Mouse (Mus musculus) embryo, embryonic 10 days (tissue): ENCODE measurements at regions not wholly inside any gene's neighbourhood (a gene's known extent, or its start where the extent isn't known, plus 50 kb on each side); places are given as distances from the start of the nearest gene placed in this dataset.
"Not testable (repeated sequence)": the region's sequence is repeated elsewhere in the genome, so short reads cannot be mapped to it uniquely, and the experiment has no call there.

Experiments
- DNase-seq: peaks from one replicate; pipeline ENCODE4 v3.0.0-alpha.2; 2015; ENCODE audit warnings: low spot score

DNA sequence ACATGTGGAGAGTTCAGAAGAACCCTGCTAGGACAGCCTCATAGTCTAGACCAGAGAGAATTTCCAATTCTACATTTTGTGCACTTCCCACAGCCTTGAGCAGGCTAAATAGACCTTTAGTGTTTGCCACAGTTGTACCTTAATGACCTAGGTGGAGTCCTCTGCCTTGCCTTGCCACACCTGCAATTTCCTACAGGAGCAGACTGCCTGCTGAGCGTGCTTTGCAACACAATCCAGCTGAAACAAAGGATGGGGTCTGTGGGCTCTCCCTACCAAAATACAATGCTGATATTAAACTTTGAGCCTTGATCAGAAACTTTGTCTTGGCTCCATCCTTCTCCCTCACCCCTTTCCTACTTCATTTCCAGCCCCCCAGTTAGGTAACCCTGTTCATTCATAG, 326.0 kb upstream of the Snx7 start:
- no peak for DNase-seq

DNA sequence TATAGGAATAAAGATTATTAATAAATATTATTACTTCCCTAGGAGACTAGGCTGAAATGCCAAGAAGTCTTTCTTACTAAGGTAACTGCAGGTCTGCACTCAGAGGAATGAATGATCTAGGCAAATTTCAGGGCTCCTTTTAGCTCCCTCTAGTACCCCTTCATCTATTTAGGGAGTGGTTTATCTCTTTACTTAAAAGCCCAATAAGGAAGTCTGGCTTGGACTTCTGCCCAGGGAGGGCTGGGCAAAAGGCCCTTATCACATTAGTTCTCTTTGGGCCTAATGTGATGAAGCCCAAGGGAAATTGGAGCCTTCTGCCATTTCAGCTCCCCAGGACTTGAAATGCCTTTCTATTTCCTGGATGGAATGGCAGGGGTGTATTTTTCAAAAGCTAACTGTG, 320.6 kb upstream of the Snx7 start:
- DNase-seq, result no peak

DNA sequence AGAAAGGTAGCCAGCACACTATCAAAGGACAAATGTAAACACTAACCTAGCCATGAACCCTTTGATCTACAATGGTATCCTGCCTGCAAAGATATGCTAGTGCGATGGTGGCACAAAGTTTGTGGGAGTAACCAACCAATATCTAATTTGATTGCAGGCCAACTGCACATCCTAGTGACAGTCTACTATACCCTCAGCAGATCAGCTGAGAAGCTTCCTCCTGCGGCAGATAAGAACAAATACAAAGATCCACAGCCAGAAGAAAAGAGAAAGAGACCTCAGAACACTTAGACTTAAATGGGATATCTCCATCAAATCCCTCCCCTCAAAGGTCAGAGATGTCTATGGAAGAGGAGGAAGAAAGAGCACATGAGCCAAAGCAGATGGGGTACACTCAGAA, 308.7 kb upstream of the Snx7 start:
- no peak for DNase-seq

DNA sequence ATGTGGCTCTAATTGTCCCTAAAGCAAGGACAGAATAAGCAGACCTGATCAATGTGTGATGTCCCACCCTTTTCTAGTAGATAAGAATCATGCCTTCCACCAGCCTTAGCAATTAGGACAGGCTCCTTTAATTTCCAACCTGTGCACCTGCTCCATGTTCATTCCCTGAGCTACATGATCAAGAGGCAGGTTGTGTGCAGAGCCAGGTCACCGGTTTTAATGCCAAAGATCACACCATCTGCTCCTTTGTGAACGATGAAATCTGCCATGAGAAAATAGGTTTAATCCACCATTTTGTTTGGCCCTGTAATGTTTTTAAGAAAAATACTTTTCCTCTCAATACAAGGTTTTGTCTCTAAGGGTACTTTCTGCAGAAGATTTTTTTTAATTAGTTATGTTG, 294.2 kb upstream of the Snx7 start:
- DNase-seq, result no peak

DNA sequence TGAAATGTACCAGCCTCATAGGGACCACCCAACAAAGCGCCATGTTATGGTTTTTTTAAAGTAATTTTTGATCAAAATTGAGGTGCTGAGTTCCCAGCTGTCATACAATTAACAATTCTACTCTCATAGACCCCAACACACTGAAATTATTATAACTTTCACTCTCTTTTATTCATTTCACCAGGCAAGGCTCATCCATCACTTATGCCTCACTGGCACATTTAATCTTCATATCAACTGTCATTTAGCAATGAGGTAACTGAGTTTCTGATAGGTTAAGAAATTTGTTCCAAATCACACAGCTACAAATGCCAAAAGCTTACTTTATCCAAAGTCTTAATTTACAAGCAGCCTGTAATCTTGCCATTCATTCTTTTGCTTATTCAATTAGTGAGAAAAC, 276.1 kb upstream of the Snx7 start:
- DNase-seq, result no peak

DNA sequence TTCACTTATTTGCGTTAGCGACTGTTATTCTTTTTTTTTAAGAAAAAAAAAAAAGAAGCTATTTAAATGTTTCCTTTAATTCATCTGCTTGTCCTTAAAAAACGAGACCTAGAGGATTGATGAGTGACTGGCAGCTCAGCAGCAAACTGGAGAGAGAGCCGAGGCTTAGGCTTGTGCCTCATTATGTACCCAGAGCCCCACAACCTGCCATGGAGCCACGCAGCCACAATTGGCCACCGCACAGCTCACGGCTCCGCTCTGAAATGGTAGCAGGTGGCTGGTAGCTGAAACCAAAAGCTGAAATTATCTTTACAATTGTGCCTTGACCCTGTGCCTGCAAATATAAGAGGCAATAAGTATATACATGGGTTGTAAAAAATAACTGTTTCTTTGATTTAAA, 273.0 kb upstream of the Snx7 start:
- no peak for DNase-seq

DNA sequence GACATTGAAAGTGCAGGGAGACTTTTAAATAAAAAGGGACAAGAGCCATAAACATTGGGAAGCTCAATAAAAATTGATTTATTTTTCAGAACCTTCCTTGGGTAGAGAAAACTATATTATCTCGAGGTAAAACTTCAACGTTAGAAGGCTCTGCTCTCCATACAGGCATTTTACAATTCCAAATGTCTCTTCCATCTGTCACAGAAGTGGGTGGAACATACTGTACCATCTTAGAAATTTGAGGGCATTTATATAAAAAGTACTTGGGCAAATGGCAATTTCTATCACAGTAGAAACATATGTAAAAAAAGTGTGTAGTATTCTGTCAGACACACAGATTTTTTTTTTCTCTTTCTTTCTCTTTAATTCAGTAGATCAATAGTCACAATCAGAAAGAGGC, 271.4 kb upstream of the Snx7 start:
- DNase-seq, result no peak

DNA sequence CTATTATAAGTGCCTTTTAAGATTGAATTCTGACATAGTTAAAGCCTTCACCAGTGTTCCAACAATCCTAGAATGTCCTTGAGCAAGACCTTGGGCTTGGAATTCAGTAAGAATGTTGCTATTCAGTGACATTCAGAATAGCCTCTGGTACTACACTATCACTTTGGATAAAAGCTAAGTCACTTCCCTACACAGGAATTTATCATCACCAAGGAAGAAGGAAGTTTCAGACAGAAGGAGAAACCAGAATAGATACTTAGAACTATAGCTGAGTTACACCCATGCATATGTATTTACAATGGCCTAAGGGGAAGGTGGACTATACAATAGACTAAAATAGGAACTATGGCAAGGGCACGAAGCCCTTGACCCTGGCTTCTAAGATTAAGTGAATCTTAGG, 259.6 kb upstream of the Snx7 start:
- DNase-seq, result not testable (repeated sequence)

DNA sequence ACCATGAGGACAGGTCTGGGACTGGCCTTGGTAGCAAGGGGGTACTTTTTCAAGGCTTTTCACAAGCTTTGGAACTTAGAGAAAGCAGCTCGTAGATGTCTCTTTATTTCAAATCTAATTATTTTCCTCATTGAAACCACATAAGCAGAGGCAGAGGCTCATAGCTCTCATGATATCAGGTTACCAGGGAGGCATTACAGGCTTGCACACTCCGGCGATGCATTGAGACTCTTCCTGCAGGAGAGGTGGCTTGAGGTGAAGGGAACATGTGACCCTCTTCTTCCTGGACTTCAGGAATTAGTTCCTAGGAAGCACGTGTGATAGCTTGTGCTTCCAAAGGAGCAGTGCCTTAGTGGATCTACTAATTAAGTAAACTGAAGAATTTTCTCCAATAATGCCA, 233.9 kb upstream of the Snx7 start:
- DNase-seq, result peak; percentile 6

DNA sequence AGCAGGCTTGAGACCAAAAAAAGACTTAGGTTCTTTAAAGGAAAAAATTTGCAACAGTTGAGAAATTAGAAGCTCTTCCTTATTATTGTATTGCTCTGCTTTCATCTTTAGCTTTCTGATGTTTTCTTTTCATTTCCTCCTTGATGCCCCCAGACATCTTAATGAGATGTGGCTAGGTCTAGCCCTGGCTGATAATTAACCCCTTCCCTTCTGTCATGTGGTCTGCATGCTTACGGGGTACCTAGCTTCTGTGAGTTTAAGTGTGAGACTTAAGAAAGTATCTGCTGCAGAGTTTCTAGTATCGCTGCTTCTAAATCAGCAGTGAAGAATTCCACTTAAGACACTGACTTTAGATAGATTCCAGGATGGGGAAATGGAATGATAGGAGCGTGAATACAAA, 215.8 kb upstream of the Snx7 start:
- no peak for DNase-seq

DNA sequence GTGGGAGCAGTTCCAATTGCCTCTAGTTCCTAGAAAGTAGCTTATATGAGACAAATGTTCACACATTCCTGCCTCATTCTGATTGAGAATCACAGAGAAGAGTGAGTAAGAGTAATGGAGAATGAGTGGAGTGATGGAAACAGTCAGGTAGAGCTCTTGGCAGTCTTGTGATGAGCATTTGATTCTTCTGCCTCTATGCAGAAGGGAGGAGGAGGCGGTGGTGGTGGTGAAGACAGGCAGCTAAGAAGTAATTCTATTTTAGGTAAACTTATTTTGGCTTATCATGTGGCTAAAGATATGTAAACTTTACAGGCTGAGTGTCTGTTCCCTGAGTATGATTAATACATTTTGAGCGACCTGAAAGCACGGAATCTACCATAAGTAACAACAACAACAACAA, 203.6 kb upstream of the Snx7 start:
- no peak for DNase-seq

DNA sequence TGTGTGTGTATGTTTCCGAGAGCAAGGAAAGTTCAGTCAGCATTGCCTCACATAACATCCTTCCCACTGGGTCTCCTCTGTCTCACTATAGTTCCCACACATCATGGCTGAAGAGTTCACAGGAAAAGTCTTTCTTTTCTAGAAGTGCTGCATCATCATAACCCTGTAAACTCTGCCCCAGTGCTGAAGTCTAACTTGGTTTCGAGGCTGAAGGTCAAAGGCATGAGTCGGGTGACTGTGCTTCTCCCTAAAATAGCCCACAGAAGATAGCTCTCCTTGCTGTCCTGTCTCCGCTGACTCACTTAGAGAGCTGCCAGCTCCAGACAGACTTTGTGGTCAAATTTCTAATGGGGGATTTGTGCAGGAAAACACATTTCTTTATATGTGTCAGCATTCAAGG, 201.4 kb upstream of the Snx7 start:
- DNase-seq, result no peak

DNA sequence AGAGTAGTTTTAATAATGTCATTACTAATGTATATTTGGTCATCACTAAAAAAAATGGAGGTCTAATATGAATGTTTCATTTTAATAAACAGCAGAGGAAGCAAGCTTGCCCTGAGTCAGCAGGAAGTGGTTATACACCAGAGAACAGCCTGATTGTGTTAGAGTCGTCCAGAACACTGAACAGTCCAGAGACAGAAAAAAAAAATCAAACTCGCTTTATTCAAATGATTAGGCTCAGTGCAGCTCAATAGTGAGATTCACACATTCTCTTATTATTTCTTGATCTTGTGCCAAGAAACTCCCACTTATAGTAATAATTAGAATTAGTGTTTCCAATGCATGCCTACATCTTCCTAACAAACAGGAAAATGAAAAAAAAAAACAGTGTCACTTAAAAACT, 194.9 kb upstream of the Snx7 start:
- no peak for DNase-seq

DNA sequence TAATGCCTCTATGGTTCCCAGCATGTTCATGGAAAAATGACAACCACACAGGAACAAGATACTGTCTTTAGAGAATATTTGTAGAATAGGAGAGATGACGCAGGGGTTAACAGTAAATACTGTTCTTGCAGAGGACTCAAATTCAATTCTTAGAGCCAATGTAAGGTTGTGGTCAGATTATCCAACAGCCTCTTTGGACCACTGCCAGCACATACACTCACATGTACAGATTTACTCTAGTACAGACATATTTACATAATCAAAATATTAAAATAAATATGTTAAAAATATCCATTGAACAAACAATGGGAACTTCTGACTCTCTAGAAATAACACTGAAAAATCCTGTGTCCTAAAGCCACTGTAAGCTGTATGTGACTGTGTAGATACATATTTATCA, 193.8 kb upstream of the Snx7 start:
- DNase-seq, result no peak

DNA sequence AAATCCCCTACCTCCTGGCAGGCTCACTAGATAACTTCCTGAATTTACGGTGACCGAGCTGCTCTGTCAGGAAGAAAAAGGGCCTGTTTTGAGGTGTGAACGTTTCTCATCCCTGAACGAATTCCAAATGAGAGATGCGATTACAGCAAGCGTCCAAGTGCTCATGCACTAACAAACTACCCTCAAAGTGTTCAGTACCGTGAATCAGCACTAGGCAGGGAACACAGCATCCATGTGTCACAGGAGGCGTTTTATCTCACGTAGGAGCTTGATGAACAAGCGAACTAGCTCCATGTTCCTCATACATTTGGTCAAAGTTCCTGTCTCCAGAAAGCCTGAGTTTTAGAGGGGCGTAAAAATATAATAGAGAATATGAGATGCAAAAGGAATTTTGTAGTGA, 178.3 kb upstream of the Snx7 start:
- DNase-seq, result no peak

DNA sequence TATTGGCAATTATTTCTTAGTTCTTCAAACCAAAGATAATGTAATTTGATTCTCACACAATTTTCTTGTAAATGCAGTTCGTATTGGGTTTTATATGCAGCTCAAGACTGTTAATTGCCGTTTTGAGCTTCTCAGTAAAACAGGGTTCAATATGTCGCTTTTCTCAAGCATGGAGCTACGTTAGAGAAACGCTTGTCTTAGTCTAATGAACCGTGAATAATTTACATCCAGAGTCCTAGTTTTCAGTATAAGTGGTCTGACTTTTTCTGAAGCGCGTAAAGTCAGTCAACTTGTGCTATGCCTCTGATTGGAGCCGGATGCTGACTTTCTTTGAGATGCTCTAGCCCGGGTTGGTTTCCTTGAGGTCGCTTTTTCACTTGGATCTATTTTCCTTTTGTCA, 177.8 kb upstream of the Snx7 start:
- DNase-seq, result no peak

DNA sequence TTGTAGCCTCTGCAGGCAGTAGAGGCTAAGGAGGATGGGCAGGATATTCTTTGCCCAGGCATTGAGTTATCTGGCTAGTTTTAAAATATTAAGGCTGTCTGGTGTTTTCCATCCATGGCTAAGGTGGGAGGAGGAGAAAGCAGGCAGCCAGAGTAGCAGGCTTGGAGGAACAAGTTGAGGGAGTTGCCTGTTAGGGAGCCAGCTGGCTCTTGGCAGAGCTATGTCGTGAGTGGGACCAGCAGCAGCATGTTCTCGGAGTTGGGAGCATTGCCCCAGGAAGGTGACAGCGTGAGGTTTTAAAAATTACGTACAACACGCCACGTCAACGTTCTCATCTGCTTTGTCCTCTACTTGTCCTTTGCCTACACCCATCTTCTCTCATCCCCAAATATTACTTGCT, 167.8 kb upstream of the Snx7 start:
- DNase-seq, result no peak

DNA sequence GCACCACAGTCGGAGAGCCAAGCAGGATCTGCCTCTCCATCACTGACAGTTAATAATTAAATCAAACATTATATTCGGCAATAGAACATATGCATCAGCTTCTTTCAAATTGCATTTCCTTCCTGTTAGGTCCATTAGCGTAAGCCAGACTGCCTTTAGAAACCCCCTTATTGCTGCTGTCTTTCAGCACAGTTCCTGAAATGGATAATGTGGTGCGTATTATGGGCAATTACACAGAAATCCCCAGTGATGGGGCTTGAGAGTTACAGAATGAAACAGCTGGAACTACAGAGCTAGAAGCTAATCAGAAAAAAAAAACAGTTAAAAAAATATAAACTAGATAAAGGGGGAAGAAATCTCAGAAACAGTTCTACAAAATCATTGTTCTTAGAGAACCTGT, 126.7 kb upstream of the Snx7 start:
- no peak for DNase-seq

DNA sequence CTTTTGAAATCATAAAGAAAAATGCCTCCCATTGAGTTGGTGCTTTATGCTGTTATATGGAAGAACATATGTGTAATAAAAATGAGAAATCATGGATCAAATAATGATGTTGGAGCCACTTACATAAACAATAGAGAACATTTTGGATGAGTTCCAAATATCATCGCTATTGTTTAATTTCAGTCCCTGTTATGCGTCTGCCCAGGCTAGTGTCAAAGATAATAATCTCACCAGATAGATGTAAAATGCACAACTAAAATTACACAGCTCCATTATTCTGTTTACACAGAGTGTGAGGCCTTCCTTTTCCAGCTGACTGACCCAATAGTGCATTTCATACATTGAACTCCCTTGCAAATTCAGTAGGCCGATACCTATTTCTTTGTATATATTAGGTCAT, 125.4 kb upstream of the Snx7 start:
- DNase-seq, result no peak

DNA sequence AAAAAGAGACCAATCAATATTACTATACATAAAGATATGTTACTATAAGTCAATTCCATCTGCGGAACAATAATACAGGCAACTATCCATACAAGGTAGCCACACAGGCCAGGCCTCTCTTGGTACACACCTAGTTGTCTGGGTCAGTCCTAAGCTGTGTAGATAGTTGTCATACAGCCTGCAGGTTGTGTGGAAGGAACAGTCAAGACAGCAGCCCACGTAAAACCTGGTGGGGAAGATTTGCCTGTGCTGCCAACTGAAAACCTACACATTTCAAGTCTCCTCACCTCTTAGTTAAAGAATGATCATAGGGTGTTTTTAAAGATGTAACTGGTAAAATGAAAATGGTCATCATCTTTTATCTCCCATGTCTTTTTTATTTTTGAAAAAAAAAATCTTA, 121.8 kb upstream of the Snx7 start:
- no peak for DNase-seq

DNA sequence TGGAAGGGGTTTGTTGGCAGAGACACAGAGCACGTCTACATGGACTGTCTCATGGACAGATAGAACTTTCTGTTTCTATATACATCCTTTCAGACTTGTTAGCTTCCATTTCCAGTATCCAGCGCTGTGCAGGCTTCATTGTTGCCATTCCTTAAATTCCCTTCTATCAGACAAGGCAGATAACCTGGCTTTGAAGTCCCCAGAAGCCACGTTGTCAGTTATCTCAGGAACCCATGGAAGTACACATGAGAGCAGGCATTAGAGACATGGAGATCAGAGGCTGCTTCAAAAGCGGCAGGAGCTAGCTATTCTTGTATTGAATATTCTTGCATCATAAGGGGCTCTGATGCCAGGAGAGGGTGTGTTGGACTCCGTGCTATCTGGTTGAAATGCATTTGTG, 119.7 kb upstream of the Snx7 start:
- DNase-seq, result no peak

DNA sequence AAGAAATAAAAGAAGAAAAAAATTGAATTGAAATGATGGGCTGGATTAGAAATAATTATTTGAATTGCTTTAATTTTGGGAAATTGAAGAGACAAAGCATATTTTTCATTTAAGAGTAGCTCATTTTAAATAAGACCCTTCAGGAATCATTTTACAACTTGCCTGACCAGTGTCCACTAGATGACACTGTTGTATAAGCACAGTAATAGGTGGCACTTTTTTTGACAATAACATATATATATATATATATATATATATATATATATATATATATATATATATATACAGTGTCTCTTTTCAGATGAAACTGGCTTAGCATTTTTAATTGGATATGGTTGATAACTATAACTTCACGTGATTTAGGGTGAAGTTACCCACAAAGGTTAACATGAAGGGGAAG, 106.9 kb upstream of the Snx7 start:
- peak; percentile 44 for DNase-seq

DNA sequence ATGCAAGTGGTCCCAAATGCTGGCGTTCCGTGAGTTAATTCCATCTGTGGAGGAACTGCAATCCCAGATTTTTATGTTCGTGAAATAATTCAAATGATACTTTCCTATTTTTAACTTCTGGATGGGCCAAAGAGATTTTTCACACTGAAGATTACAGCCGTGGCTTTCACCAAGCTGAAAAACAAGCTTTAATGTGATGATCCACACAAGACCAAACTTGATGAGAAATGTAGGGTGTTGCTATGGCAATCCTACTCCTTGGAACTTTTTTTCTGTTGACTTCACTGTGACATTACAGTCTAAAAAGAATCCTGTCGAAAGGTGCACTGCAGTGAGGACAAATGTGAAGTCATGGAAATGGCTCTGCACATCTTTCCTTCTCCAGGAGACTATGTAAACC, 100.1 kb upstream of the Snx7 start:
- no peak for DNase-seq

DNA sequence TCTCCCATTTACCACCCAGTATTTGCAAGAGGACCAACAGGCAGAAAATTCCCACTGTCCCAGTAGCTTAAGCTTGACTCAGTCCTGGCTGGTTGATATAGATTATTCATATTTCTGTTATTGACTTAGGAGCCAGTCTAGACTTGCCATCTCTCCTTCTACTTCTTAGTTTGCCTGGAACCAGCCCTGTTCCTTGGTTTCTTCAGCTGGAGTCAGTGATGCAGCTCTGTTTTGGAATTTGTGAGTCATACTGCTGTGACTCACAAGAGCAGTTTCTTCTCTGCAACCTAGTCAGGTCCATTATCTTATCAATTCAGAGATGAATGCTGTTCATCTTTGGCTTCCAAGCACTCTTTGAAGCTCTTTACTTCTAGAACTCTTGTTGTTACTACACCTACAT, 69.7 kb upstream of the Snx7 start:
- DNase-seq, result no peak

DNA sequence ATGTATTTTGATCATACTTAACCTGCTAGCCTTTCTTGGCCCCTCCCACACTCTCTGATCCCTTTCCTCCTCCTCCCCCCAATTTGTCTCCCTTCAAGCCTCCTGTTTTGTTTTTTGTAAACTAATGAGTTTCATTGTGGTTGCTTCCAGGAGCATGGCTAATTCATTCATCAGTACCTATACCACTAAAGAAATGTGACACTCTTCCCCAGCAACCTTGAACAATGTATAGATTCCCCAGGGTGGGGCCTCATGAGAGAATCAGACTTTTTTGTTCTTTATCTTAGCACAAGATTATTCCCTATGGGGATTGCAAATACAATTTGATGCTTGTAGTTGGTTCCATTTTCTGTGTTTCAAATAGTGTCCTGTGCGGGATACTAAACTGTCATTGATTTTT, 58.8 kb upstream of the Snx7 start:
- no peak for DNase-seq
